Mouse (Mus musculus): Measurements from ENCODE around the gene Pik3r5.

The Pik3r5 gene

DNA sequence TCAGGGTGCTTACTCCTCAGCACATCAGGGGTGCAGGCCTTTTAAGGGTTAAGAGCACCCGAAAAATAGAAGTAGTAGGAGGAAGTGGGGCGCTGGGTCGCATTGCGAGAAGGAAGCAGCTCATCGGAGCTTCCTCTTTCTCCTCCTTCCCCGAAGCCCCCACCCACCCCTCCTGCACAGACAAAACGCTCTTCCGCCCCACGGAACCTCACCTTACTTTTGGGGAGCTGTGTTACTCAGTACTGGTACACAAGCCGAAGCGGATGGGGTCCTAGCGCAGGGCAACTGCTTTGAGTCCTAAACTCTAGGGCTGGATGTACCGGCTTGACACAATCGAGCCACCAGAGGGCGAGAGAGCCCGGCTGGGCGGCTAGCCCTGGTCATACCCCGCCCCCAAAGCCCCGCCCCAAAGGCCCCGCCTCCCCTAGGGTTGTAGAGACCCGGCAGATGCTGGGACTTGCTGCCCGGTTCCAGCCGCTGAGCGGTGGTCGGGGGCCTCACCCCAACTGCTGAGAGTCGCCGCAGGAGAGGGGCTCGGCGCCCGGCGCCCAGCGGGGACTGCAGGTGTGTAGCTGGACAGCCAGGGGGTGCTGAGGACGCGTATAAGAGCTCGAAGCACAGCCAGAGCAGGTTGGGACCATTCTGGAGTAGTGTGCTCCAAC lies at the start of gene Pik3r5:
Pik3r5 (plus strand) TSS at position 423 of the 662 bp plus-strand sequence.
- peak; percentile 13 for DNase-seq

DNA sequence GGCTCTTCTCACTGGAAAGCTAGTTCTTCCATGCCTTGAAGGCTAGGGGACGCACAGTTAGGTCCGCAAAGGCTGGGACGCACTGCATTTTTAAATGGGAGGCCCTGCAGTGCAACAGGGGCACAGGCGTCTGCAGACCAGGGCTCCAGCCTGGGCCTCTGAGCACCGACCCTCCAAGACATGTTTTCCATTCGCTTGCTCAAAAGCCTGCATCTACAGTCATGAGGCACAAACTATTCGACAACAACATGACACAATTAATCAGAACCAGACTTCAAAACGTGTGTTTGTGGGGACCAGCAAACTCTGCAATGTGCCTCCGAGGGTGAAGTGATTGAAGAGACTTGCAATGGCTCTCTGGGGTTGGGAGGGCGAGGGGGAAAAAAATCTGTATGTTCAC lies 48.4 kb upstream of the Pik3r5 start:
- DNase-seq = no peak

DNA sequence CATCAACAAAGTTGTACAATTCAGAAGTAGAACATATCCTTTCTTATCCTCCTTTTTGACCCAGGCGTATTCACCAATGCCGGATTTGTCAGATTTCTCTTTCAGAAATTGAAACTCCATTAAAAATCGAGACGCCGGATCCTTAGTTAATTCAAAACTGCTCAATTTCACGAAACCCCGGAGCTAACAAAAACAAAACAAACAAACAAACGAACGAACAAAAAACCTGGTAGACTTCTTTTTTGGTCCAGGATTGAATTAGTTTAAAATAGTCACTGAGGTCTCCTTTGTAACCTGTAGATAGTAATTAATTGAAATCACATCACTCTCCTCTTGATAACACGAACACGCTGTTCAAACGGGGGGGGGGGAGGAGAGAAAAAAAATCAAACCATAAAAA lies 47.8 kb upstream of the Pik3r5 start:
- DNase-seq = no peak

DNA sequence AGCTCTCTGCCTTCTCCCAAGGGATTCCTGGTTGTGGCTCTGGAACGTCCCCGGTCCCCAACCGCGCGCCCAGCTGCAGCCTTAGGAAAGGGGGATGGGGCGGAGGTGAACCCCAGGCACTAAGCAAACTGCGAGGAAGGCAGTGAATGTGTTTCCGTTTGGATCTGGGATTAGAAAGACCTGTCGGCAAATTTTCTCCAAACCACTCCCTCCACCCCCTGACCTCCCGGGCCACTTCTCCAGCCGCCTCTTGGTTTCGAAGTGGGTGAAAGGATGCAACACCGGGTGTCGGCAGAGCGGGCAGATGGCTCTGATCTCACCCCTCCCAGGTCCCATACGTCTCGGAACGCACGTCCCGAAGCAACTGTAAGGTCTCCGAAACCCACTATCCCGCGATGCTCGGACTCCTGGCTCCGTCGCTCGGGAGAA lies 47.3 kb upstream of the Pik3r5 start:
- peak; percentile 23 for DNase-seq

DNA sequence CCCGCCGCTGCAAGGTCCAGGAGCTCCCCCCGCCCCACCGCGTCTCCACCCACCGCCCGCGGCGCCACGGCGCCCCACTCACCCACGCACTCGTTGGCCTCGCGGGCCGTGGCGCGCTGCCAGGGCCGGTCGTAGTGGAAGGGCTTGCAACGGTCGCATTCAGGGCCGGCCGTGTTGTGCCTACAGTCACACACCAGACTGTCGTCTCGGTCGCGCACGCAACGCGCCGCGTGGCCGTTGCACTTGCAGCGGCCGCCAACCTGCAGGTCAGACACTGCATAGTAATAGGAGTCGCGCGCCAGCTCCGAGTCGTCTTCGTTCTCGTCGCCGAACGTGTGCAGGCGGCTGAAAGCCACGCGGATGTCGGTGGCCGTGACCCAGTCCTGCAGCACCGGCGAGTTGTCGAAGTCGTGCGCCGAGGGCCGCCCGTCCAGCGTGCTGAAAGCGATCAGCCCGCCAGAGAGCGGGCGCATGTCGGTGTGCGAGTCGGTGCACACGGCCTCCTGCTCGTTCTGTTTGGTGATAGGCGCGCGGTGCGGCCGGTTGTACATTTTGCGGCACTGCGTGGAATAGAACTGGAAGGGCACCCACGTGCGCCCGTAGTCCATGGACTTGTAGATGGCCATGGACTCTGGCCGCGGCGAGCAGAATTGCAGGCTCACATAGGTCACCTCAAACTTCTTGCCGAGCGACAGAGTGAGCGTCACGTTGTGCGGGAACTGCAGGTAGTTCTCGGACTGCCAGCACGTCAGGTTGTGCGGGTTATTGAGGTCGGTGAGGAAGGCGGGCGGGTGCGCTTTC lies 46.7 kb upstream of the Pik3r5 start:
- DNase-seq = peak; percentile 21

DNA sequence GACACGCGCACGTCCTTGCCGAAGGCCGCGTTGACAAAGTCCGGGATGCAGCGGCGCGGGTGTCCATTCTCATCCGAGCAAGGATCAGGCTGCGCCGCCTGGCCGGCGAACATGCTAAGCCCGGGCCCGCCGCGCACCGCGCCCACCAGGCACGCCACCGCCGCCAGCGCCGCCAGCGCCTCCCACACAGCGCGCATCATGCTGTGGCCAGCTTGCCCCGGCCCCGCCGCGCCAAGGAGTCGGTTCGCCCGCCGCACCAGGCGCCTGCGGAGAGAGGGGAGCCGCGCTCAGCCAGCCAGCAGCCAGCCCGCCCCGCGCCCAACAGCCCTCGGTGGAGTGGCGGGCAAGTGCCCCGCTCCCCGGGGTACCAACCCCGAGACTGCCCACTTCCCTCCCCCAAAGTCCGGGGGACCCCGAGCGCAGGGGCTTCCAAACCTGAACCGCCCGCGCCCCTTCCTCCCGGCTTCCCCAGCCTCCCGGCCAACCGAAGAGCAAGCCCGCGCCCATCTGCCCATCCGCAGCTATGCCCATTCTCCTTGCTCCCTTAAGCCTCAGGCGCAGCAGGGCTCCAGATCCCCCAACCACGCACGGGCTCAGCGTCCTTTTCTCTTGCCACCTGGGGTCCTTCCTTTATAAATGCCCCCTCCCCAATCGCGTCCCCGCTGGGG lies 45.9 kb upstream of the Pik3r5 start:
- no peak for DNase-seq

DNA sequence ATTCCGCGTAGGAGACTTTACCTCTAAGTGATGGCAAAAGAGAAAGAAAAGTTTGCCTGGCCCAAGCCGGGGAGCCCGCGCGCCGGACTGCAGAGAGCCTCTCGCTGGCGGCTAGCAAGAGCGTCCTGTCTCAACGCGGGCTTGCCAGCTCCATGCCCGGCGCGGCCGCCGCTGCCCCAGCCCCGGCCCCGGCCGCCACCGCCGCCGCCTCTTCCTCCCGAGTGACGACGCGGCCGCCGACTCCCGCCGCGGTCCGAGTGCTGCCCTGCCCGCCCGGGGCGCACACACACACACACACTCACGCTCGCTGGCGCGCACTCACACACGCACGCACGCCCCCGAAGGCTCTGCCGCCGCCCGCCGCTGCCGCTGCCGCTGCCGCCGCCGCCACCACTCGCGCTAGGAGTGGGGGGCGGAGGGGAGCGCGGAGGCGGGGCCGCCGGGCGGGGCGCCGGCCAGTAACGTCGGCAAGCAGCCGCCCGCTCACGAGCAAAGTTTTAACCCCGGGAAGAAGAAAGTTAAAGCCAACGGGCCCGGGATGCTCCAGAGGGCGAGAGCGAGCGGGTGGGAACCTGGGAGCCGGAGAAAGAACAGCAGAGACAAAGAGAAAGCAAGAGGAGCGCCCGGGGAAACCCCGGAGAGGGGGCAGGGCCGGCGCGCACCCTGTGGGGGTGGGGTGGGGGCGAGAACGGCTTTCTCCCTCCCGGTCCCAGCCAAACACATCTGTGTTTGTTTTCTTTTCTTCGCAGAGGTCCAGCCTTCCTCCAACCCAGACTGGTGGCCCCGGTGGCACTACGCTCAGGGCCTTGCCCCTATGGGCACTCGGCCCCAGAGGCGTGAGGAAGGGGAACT lies 45.1 kb upstream of the Pik3r5 start:
- DNase-seq = no peak

DNA sequence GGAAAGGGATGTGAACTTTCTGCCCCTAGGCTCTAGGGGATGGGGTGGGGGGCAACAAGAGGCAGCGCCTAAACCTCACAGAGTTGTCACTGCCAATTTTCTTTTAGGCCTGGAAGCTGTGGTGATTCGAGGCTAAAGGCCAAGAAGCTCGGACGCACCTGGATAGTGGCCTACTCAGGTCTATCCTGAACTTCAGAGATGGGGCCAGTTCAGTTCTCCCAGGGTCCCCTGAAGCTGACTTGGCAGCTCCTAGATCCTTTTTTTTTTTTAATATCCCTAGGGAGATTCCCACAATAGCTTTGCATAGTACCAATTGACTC lies 44.5 kb upstream of the Pik3r5 start:
- no peak for DNase-seq

DNA sequence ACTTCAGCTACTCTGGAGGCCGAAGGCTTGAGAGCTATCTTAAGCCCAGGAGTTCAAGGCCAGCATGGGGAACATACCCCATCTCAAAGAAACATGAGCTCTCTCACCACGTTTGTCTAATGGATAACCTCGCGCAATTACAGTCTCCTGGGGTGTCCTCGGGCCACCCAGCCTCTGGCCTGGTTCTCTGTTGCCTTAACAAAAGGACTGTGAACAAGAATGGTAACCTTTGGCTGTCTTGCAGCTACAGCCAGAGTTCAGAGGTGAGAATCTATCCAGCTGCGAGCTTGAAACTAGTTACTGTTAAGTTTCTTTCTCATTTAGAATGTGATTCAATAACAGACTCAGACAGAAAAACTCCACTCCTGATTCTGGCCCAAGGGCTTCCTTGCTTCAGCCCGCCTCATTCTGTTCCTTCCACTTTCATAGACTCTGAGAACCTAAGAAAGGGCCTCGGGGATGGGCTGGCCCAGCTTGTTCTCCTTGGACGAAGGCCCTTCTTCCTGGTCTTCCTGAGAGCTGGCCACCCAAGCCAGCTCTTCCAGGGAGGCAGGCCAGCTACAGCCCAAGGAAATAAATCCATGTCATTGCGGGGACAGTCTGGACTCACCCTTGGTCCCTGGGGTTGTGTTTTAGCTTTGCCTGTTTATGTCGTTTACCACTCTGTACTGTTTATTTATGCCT lies 43.8 kb upstream of the Pik3r5 start:
- no peak for DNase-seq

DNA sequence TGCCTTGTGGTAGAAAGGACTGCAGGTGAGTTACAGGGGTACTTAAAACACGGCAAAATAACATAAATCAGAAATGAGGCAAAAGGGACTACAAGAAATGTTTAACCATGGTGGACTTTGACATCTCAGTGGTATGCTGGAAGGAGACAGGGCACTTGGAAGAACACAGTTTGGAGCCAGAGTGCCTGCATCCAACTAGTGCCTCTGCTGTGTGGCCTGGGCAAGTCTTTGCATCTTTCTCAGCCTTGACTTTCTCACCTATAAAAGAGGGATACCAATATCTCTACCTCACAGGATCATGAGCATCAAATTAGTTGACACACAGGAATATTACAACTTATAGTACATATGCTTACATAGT lies 43.3 kb upstream of the Pik3r5 start:
- DNase-seq = no peak

DNA sequence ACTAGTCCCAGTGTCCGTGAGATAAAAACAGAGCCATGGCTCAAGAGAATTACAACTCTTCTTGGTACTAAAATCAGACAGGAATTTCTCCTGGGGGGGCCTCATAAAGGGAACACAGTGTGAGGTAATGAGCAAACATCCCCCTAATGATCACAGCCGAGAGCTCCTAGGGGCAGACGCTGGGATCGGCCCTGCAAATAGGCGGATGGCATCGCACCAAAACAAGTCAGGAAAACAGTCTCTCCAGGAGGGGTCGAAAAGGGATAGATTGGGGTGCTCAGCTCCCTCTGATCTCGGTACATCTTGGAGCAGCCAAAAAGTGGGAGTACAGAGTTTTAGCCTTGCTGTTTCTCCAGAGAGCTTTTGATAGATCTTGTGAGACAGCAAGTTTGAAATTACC lies 42.3 kb upstream of the Pik3r5 start:
- DNase-seq = no peak

DNA sequence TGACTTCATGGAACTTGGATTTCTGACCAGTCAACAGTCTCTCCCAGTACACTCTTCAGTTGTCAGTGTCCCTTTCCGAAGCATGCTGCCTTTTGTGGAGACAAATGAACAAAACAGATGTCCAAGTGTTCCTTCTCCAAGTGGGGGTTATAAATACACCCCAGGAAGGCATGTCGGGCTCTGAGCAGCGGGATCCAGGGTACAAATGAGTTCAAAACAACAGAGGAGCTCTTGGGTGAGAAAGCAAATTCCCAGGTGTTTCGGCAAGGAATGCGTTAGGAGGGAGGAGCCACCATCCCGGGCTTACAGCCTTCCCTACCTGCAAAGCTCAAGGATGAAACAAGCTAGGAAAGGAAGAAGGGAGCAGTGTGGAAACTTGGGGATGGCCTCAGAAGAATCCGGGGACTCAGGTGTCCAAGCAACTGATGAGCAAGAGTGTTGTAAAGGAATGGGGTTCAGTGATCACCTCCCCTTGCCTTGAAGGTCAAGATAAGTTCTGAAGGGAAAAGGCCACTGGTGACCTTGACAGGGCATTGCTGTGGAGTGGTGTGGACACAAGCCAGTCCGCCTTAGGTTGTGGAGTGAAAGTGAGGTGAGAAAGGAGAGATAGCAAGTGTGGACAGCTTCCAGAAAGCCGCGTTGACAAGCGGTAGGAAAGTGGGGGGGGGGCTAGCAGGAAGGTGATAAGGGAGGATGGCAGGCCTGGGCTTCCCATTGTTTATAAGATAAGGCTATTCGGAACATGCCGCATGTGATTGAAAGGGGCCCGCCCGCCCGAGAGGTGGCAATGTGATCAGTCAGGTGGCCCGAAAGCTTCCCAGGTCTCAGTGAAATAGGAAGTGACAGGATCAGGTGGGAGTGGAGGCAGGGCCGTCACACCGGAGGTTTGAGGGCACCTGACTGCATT lies 41.3 kb upstream of the Pik3r5 start:
- DNase-seq = no peak

DNA sequence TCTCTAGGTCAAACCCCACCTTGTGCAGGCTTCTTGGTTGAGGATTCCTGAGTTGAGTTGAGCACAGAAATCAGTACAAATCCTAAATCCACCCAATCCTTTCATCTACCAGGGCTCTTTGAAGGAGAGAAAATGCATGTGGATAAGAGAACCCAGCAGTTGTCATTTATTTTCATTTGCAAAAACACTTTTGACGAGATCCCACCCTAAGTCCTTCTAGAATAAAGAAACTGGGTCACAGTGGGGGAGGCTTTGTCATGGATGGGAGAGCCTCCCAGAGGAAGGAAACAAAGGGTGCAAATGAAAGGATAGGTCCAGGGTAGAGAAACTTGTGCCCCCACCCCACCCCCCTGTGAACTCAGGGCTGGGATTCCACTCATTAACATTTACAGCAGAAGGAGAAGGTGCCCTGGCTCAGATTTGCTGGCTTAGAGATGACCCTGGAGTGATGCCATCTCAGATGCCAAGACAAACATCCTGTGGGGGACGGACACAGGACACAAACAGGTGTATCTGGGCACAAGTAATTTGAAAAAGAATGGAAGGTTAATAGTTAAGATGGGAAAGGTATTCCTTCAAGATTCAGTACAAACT lies 37.9 kb upstream of the Pik3r5 start:
- no peak for DNase-seq

DNA sequence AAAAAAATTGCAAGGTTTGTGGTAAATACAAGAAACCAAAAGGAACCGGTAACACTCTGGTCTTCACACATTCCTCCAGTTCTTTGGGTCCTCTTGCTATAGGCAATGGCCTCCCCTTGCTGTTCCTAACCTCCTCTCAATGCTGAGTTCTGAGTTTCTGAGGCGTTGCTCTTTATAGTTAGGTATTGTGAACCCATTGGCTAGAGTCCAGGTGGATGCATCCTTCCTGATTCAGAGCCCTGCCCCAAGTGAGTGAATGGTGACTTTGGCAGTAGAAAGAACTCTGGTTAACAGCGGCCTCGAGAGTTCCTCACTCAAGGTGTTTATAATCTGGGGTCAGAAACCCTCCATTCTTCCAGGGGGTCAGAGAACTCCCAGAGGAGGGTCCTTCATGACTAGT lies 37.2 kb upstream of the Pik3r5 start:
- no peak for DNase-seq

DNA sequence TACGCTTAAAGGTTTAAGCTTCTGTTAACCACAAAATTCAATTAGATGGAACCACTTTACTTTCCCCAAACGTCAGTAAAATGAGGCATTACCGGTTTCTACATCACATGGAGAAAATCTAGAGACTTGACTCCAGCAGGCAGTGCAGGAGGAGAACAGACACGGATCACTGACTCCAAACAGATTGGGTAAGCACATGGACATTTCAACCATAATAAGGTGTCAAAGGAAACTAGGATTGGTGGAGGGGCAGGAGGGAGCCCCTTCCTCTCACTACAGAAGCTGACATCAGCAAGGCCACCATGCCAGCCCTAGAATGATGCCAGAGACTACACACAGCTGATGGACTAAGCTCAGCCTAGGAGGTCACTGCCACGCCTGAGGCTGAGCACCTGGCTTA lies 36.4 kb upstream of the Pik3r5 start:
- DNase-seq = no peak

DNA sequence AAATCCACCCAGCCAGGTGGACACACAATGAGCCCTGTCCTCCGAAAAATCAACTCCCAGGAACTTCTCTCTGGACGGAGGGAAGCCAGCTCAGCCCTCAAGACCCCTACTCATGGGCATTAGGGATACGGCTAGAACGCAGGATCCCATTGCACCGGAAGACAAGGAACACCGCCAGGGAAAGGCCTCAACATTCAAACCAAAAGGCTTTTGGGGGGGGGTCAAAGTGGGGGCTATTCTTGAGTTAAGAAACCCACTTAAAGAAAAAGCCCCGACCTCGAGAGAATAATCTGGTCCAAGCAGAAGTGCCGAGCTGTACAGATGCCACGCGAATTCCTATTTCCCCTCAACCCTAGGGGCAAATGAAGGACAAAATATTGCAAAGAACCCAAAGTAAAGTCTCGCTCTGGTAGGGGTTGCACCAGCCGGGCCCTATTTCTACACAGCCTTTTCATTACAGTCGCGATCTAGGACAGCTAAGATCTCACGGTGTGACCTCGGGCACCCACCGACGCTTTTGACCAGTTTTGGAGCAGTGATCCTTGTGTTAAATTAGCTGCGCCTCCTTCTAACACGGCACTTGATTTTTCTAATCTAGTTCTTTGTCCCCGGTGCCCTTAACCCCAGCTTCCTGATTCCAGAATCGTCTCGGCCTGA lies 32.9 kb upstream of the Pik3r5 start:
- DNase-seq = no peak

DNA sequence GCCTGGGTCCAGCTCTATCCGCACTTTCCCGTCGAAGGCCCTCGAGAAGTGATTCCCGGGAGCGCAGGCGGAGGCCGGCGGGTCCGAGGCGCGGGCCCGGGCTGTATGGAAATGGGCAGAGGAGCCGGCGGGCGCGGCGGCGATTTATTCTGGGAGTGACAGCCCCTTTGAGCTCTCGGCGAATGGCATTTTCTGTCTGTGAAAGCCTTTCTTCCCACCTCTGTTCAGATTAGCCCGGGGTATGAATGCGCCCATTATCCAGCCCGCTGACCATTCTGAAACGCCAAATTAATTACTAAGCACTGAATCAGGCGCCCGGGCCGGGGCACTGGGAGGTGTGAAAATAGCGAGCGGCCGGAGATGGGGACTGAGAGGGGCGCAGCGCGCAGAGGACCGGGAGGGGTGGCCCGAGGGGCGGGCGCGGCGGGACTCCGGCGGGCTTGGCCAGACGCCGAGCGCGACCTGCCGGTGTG lies 32.3 kb upstream of the Pik3r5 start:
- no peak for DNase-seq

DNA sequence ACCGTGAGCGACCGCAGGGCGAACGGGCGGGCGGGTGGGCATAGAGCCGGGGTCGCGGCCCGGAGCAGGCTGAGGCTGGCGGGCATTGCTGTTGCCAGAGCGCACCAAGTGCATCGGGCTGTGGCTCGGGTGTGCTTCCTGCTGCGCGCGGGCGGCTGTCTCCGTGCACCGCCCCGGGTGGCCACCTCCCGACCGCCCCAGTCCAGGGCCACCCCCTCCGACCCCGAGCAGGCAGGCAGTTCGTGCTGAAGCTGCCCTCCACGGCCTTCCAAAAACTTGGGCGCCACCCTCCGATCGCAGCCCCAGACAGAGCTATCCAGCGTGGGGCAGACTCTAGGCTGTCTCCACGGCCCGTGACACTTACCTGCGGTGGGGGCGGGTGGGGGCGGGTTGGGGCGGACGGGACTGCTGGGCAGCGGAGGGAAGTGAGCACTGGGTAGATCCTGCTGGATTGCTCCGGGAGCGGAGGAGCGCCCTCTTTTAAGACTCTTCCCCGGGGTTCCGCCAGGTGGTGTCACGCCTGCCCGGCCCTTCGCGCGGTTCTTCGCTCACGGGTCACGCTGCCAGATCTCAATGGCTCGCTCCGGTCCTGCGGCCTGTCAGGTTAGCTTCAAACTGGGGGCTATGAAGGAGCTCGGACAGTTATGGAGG lies 31.8 kb upstream of the Pik3r5 start:
- peak; percentile 39 for DNase-seq

DNA sequence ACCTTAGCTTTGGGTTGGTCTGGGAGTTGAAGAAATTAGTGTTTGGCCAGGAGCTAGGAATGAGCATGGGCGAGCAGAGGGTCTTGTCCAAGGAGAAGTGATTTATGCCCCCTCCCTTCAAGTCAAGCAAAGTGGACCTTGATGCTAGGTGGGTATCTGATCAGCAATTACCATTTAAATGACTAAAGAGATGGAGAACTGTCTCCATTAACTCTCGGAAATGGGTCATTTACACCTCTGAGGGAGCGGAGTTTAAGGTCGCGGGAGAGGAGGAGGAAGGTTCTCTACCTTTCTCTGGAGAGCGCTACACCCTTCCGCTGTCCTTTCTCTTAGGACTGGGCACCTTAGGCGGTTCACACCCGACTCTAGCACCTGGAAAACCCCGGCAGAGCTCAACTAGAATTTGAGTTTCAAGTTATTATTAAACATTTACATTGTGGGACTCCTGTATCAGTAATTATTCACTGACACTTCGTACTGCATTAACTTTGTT lies 31.1 kb upstream of the Pik3r5 start, which contains the start of gene Ntn1:
Ntn1 (minus strand) TSS at position 97 of the 493 bp plus-strand sequence.
- DNase-seq = no peak

DNA sequence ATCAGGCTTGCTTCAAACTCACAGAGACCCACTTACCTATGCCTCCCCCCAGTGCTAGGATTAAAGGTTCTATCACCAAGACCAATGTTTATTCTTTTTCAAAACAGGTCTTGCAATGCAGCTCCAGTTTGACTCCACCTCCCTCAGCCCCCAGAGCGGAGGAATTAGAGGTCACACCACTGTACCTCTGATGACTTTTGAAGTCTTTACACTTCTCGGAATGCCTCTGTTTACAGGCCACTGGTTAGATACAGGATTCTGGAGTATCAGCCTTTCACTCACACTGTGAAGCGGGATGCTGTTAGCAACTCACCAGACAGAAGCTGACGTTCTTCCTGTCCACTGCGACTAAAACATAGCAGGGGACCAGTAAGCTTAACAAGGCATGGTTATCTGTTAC lies 30.5 kb upstream of the Pik3r5 start:
- DNase-seq = no peak

All from cerebellum, adult 8-10 months (tissue).